Mouse (Mus musculus): ENCODE measurements at regions not wholly inside any gene's neighbourhood (a gene's known extent, or its start where the extent isn't known, plus 50 kb on each side); places are given as distances from the start of the nearest gene placed in this dataset.

- TF ChIP-seq CTCF (IDR thresholded peaks at IDR 0.05; ENCODE audit: low read depth): no peak
- no peak for TF ChIP-seq EP300 (IDR thresholded peaks at IDR 0.05; ENCODE audit: low read depth)
Measured at GRCm38 (mm10) chr1:185802156-185802555, 315.0 kb downstream of the Lyplal1 start.
